Mouse (Mus musculus) c-Kit-negative CD71-positive TER-119-positive erythroid progenitor cells, embryonic 14.5 days (primary cell): ENCODE data around the gene Foxn4.
A peak's percentile ranks its signal among the peaks of the same experiment; 100 is the strongest.

Source experiments
- DNase-seq: peaks from one replicate; pipeline ENCODE4 v3.0.0-alpha.2; 2013; ENCODE audit warnings: low read depth, low spot score

The Foxn4 gene

GRCm38 (mm10) chr5:114279382-114280143, 6.0 kb upstream of the Foxn4 start:
- no peak for DNase-seq

- DNase-seq: no peak
Observed at GRCm38 (mm10) chr5:114275991-114276390, 2.4 kb upstream of the Foxn4 start.

- DNase-seq: no peak
Observed at GRCm38 (mm10) chr5:114275339-114275738, 1.7 kb upstream of the Foxn4 start.

GRCm38 (mm10) chr5:114269984-114270383, 3.6 kb downstream of the Foxn4 start:
- DNase-seq: no peak

- no peak for DNase-seq
Observed at GRCm38 (mm10) chr5:114269499-114269898, 4.1 kb downstream of the Foxn4 start.

- DNase-seq: no peak
Observed at GRCm38 (mm10) chr5:114268646-114269045, 5.0 kb downstream of the Foxn4 start.

- no peak for DNase-seq
Observed at GRCm38 (mm10) chr5:114264791-114265190, 8.8 kb downstream of the Foxn4 start.

GRCm38 (mm10) chr5:114264030-114264459, 9.6 kb downstream of the Foxn4 start:
- DNase-seq: no peak

GRCm38 (mm10) chr5:114261494-114261893, 12.1 kb downstream of the Foxn4 start:
- no peak for DNase-seq

- no peak for DNase-seq
Observed at GRCm38 (mm10) chr5:114259495-114259894, 14.1 kb downstream of the Foxn4 start.

GRCm38 (mm10) chr5:114248174-114248589, 25.4 kb downstream of the Foxn4 start:
- no peak for DNase-seq

- no peak for DNase-seq
Observed at GRCm38 (mm10) chr5:114246465-114246864, 27.1 kb downstream of the Foxn4 start.

GRCm38 (mm10) chr5:114239737-114240136, 33.9 kb downstream of the Foxn4 start:
- DNase-seq: no peak

- DNase-seq: no peak
Observed at GRCm38 (mm10) chr5:114238924-114239323, 34.7 kb downstream of the Foxn4 start.

- DNase-seq: no peak
Observed at GRCm38 (mm10) chr5:114228901-114229300, 44.7 kb downstream of the Foxn4 start.

GRCm38 (mm10) chr5:114226051-114226450, 47.6 kb downstream of the Foxn4 start:
- no peak for DNase-seq

- no peak for DNase-seq
Observed at GRCm38 (mm10) chr5:114218771-114219170, 54.8 kb downstream of the Foxn4 start.

GRCm38 (mm10) chr5:114213183-114213582, 60.4 kb downstream of the Foxn4 start:
- DNase-seq: peak; percentile 4

- DNase-seq: no peak
Observed at GRCm38 (mm10) chr5:114206158-114206557, 67.4 kb downstream of the Foxn4 start.
